Mouse (Mus musculus) bone marrow macrophage, adult 2 months (primary cell): Measurements from ENCODE around the gene Zfp706.

Experiments
- CTCF ChIP-seq: IDR thresholded peaks from 2 replicates; pipeline ENCODE4 v1.5.1; 2012; ENCODE audit warnings: low read depth, mild to moderate bottlenecking, low read length, moderate library complexity
- POLR2A ChIP-seq: IDR thresholded peaks from 2 replicates; pipeline ENCODE4 v1.6.1; 2012; ENCODE audit warnings: mild to moderate bottlenecking, low read depth, low read length, borderline replicate concordance

GRCm38 (mm10) chr15:36980238-36980637, 27.3 kb downstream of the Zfp706 start:
- TF ChIP-seq POLR2A (no peak), CTCF (no peak)
